Mouse (Mus musculus): Measurements from ENCODE around the gene Uckl1. TPM values are rescaled to one million over a fixed set of nuclear protein-coding genes. Genes with fewer than 3 reads are reported as not detected.

The Uckl1 gene
- polyA plus RNA-seq, 1 experiment = 58.8 TPM

GRCm38 (mm10) chr2:181573961-181574360, 10.7 kb downstream of the Uckl1 start:
- no peak for TF ChIP-seq FLI1 (IDR thresholded peaks at IDR 0.05; ENCODE audit: low read length)
- no peak for TF ChIP-seq GATA1 (IDR thresholded peaks at IDR 0.05; ENCODE audit: borderline replicate concordance, low read length)
- Histone ChIP-seq H3K4me1 (peaks cover 62% of the 10 kb centered on the region), H3K4me3 (replicated peaks) (no peak overlapping the region), H3K9me3 (no peaks in the 10 kb centered on the region), H3K36me3 (replicated peaks; ENCODE audit: low read length) (peaks cover 93% of the 10 kb centered on the region), H3K27me3 (replicated peaks) (no peaks in the 10 kb centered on the region)

GRCm38 (mm10) chr2:181572921-181573920, 11.5 kb downstream of the Uckl1 start:
- Histone ChIP-seq H3K9me3 (no peaks in the 10 kb centered on the region), H3K4me1 (peaks cover 62% of the 10 kb centered on the region), H3K36me3 (replicated peaks; ENCODE audit: low read length) (peaks cover 93% of the 10 kb centered on the region), H3K27me3 (replicated peaks) (no peaks in the 10 kb centered on the region), H3K4me3 (replicated peaks) (peak overlapping the region; percentile 1)
- TF ChIP-seq GATA1 (IDR thresholded peaks at IDR 0.05; ENCODE audit: borderline replicate concordance, low read length) = no peak
- no peak for TF ChIP-seq FLI1 (IDR thresholded peaks at IDR 0.05; ENCODE audit: low read length)

- H3K36me3 ChIP-seq (replicated peaks; ENCODE audit: low read length) = peaks cover 96% of the 10 kb centered on the region
These were observed 12.6 kb downstream of the Uckl1 start for GRCm38 (mm10) chr2:181571941-181572670.

GRCm38 (mm10) chr2:181570921-181571595, 13.6 kb downstream of the Uckl1 start:
- Histone ChIP-seq H3K4me1 (peaks cover 45% of the 10 kb centered on the region), H3K27me3 (replicated peaks) (no peaks in the 10 kb centered on the region), H3K4me3 (replicated peaks) (peak overlapping the region; percentile 11), H3K36me3 (replicated peaks; ENCODE audit: low read length) (peaks cover 98% of the 10 kb centered on the region), H3K9me3 (no peaks in the 10 kb centered on the region)
- TF ChIP-seq FLI1 (IDR thresholded peaks at IDR 0.05; ENCODE audit: low read length) (no peak), GATA1 (IDR thresholded peaks at IDR 0.05; ENCODE audit: borderline replicate concordance, low read length) (no peak)

More at GRCm38 (mm10) chr2:181571941-181572670, 12.6 kb downstream of the Uckl1 start:
- TF ChIP-seq FLI1 (IDR thresholded peaks at IDR 0.05; ENCODE audit: low read length) (no peak), GATA1 (IDR thresholded peaks at IDR 0.05; ENCODE audit: borderline replicate concordance, low read length) (no peak)
- H3K9me3 ChIP-seq = no peaks in the 10 kb centered on the region
- no peaks in the 10 kb centered on the region for H3K27me3 ChIP-seq (replicated peaks)
- no peak overlapping the region for H3K4me3 ChIP-seq (replicated peaks)
- peaks cover 55% of the 10 kb centered on the region for H3K4me1 ChIP-seq

GRCm38 (mm10) chr2:181570375-181570774, 14.3 kb downstream of the Uckl1 start:
- TF ChIP-seq GATA1 (IDR thresholded peaks at IDR 0.05; ENCODE audit: borderline replicate concordance, low read length) (no peak), FLI1 (IDR thresholded peaks at IDR 0.05; ENCODE audit: low read length) (no peak)
- Histone ChIP-seq H3K27me3 (replicated peaks) (no peaks in the 10 kb centered on the region), H3K4me3 (replicated peaks) (no peak overlapping the region), H3K36me3 (replicated peaks; ENCODE audit: low read length) (peaks cover 98% of the 10 kb centered on the region), H3K4me1 (peaks cover 44% of the 10 kb centered on the region), H3K9me3 (peaks cover 3% of the 10 kb centered on the region; the same call in 1 of the 2 replicates)

- H3K4me1 ChIP-seq = peaks cover 44% of the 10 kb centered on the region
- H3K4me3 ChIP-seq (replicated peaks) = no peak overlapping the region
- peaks cover 3% of the 10 kb centered on the region; the same call in 1 of the 2 replicates for H3K9me3 ChIP-seq
- H3K36me3 ChIP-seq (replicated peaks; ENCODE audit: low read length) = peaks cover 96% of the 10 kb centered on the region
- H3K27me3 ChIP-seq (replicated peaks) = no peaks in the 10 kb centered on the region
- TF ChIP-seq GATA1 (IDR thresholded peaks at IDR 0.05; ENCODE audit: borderline replicate concordance, low read length) (no peak), FLI1 (IDR thresholded peaks at IDR 0.05; ENCODE audit: low read length) (no peak)
These were observed 14.8 kb downstream of the Uckl1 start for GRCm38 (mm10) chr2:181569856-181570255.

GRCm38 (mm10) chr2:181568272-181569008, 16.3 kb downstream of the Uckl1 start:
- H3K4me1 ChIP-seq = peaks cover 41% of the 10 kb centered on the region
- no peak overlapping the region for H3K4me3 ChIP-seq (replicated peaks)
- peaks cover 3% of the 10 kb centered on the region; the same call in 1 of the 2 replicates for H3K9me3 ChIP-seq
- H3K36me3 ChIP-seq (replicated peaks; ENCODE audit: low read length) = peaks cover 84% of the 10 kb centered on the region
- TF ChIP-seq FLI1 (IDR thresholded peaks at IDR 0.05; ENCODE audit: low read length) (no peak), GATA1 (IDR thresholded peaks at IDR 0.05; ENCODE audit: borderline replicate concordance, low read length) (no peak)
- no peaks in the 10 kb centered on the region for H3K27me3 ChIP-seq (replicated peaks)

- TF ChIP-seq GATA1 (IDR thresholded peaks at IDR 0.05; ENCODE audit: borderline replicate concordance, low read length) (no peak), FLI1 (IDR thresholded peaks at IDR 0.05; ENCODE audit: low read length) (no peak)
- Histone ChIP-seq H3K36me3 (replicated peaks; ENCODE audit: low read length) (peaks cover 73% of the 10 kb centered on the region), H3K9me3 (peaks cover 3% of the 10 kb centered on the region; the same call in 1 of the 2 replicates), H3K4me1 (peaks cover 38% of the 10 kb centered on the region), H3K27me3 (replicated peaks) (no peaks in the 10 kb centered on the region), H3K4me3 (replicated peaks) (no peak overlapping the region)
These were observed 17.4 kb downstream of the Uckl1 start for GRCm38 (mm10) chr2:181567338-181567737.

- H3K27me3 ChIP-seq (replicated peaks) = no peaks in the 10 kb centered on the region
- TF ChIP-seq FLI1 (IDR thresholded peaks at IDR 0.05; ENCODE audit: low read length) (no peak), GATA1 (IDR thresholded peaks at IDR 0.05; ENCODE audit: borderline replicate concordance, low read length) (no peak)
- peaks cover 5% of the 10 kb centered on the region for H3K4me1 ChIP-seq
- peaks cover 66% of the 10 kb centered on the region for H3K36me3 ChIP-seq (replicated peaks; ENCODE audit: low read length)
- H3K4me3 ChIP-seq (replicated peaks) = no peak overlapping the region
- no peaks in the 10 kb centered on the region for H3K9me3 ChIP-seq
These were observed 30.9 kb downstream of the Uckl1 start for GRCm38 (mm10) chr2:181553772-181554171.
